Mouse (Mus musculus) neural tube, embryonic 15.5 days (tissue): Measurements from ENCODE around the gene Ghr. TPM values are rescaled to one million over a fixed set of nuclear protein-coding genes. Genes with fewer than 3 reads are reported as not detected.

Experiments used
- ATAC-seq: fragments of 200-750 bp; cut with Nextera tagmentation; 2 replicates; pipeline ENCODE4 v1.8.0; 2017; ENCODE audit warnings: mild to moderate bottlenecking, moderate TSS enrichment, moderate library complexity; ENCODE audit not compliant: low FRiP score
- H3K27ac ChIP-seq: fragments of 300-500 bp; sonication (generic); replicated peaks from 2 replicates; pipeline ENCODE4 v1.5.1; 2015; ENCODE audit warnings: mild to moderate bottlenecking, inconsistent platforms
- H3K27me3 ChIP-seq: fragments of 300-500 bp; sonication (generic); replicated peaks from 2 replicates; pipeline ENCODE4 v1.6.1; 2015; ENCODE audit warnings: inconsistent platforms
- H3K36me3 ChIP-seq: fragments of 300-500 bp; sonication (generic); 2 replicates; pipeline ENCODE4 v1.6.1; 2015; ENCODE audit warnings: inconsistent platforms
- H3K4me1 ChIP-seq: fragments of 300-500 bp; sonication (generic); 2 replicates; pipeline ENCODE4 v1.6.1; 2015; ENCODE audit warnings: inconsistent platforms
- H3K4me2 ChIP-seq: fragments of 300-500 bp; sonication (generic); 2 replicates; pipeline ENCODE4 v1.6.1; 2015; ENCODE audit warnings: inconsistent platforms, mild to moderate bottlenecking, moderate library complexity
- H3K4me3 ChIP-seq: fragments of 300-500 bp; sonication (generic); replicated peaks from 2 replicates; pipeline ENCODE4 v1.5.1; 2015; ENCODE audit warnings: mild to moderate bottlenecking, inconsistent platforms
- H3K9ac ChIP-seq: fragments of 300-500 bp; sonication (generic); replicated peaks from 2 replicates; pipeline ENCODE4 v1.6.1; 2015; ENCODE audit warnings: mild to moderate bottlenecking, inconsistent platforms
- H3K9me3 ChIP-seq: fragments of 300-500 bp; sonication (generic); replicated peaks from 2 replicates; pipeline ENCODE4 v1.6.1; 2016; ENCODE audit warnings: inconsistent platforms
- WGBS: fragments of 180-500 bp; shearing (Covaris S2); methylation state at CpG from one replicate; pipeline ENCODE4 v1.1.7; 2015; ENCODE audit warnings: mixed read lengths; 5-methylcytosine and 5-hydroxymethylcytosine counted together
- polyA plus RNA-seq: library from polyadenylated mRNA; unstranded; fragments of >200 nt; fragmentation: Nextera tagmentation; extraction: Ambion mirVana; gene quantifications from 2 replicates; pipeline ENCODE4 v1.2.1, GENCODE M21; 2015

Ghr gene
- polyA plus RNA-seq, 1 experiment from 2014 or later = 10.9 TPM

GRCm38 (mm10) chr15:3581337-3581736 lies 2.0 kb downstream of the Ghr start:
- Histone ChIP-seq H3K9ac (peak overlapping the region; percentile 40; the same call in 1 of the 2 replicates), H3K36me3 (no peaks in the 10 kb centered on the region), H3K27ac (no peak overlapping the region; the same call in 1 of the 2 replicates), H3K4me2 (peak overlapping the region; percentile 85), H3K4me3 (peak overlapping the region; percentile 79), H3K9me3 (no peaks in the 10 kb centered on the region), H3K27me3 (no peaks in the 10 kb centered on the region), H3K4me1 (peaks cover 21% of the 10 kb centered on the region)
- ATAC-seq = no peak
- 57% methylated on average over 3 of the region's 3 CpGs for WGBS

GRCm38 (mm10) chr15:3580216-3580615 lies 3.1 kb downstream of the Ghr start:
- Histone ChIP-seq H3K27ac (no peak overlapping the region), H3K4me2 (0 out of 2 replicates have a peak overlapping the region, but pooled peaks have one; percentile 34), H3K4me3 (no peak overlapping the region), H3K36me3 (no peaks in the 10 kb centered on the region), H3K4me1 (peaks cover 21% of the 10 kb centered on the region), H3K27me3 (no peaks in the 10 kb centered on the region), H3K9me3 (no peaks in the 10 kb centered on the region), H3K9ac (no peak overlapping the region)
- whole genome bisulfite sequencing = 47% methylated on average over 2 of the region's 2 CpGs
- no peak for ATAC-seq

- 67% methylated on average over 5 of the region's 5 CpGs for WGBS
- no peak overlapping the region for H3K4me3 ChIP-seq
- ATAC-seq = no peak
- no peaks in the 10 kb centered on the region for H3K9me3 ChIP-seq
- no peak overlapping the region for H3K4me2 ChIP-seq
- H3K36me3 ChIP-seq = no peaks in the 10 kb centered on the region
- H3K4me1 ChIP-seq = peaks cover 21% of the 10 kb centered on the region
- no peak overlapping the region for H3K27ac ChIP-seq
- no peaks in the 10 kb centered on the region for H3K27me3 ChIP-seq
- no peak overlapping the region for H3K9ac ChIP-seq
Measured at GRCm38 (mm10) chr15:3578286-3578980, 4.9 kb downstream of the Ghr start.

GRCm38 (mm10) chr15:3569178-3569903 lies 14.0 kb downstream of the Ghr start:
- H3K36me3 ChIP-seq = no peaks in the 10 kb centered on the region
- H3K27ac ChIP-seq = no peak overlapping the region
- H3K4me1 ChIP-seq = no peaks in the 10 kb centered on the region
- H3K4me3 ChIP-seq = no peak overlapping the region
- WGBS = 92% methylated on average over 2 of the region's 2 CpGs
- no peak for ATAC-seq
- no peaks in the 10 kb centered on the region for H3K27me3 ChIP-seq
- no peak overlapping the region for H3K9ac ChIP-seq
- no peak overlapping the region for H3K4me2 ChIP-seq
- H3K9me3 ChIP-seq = no peaks in the 10 kb centered on the region

- no peaks in the 10 kb centered on the region for H3K9me3 ChIP-seq
- WGBS = 76% methylated on average over 4 of the region's 4 CpGs
- no peak for ATAC-seq
Measured at GRCm38 (mm10) chr15:3564570-3564969, 18.7 kb downstream of the Ghr start.

GRCm38 (mm10) chr15:3563929-3564516 lies 19.3 kb downstream of the Ghr start:
- WGBS = 64% methylated on average over 7 of the region's 7 CpGs
- no peak overlapping the region for H3K4me2 ChIP-seq
- no peak for ATAC-seq

More at GRCm38 (mm10) chr15:3564570-3564969, 18.7 kb downstream of the Ghr start:
- H3K4me2 ChIP-seq = no peak overlapping the region
- H3K27me3 ChIP-seq = no peaks in the 10 kb centered on the region
- H3K9ac ChIP-seq = no peak overlapping the region
- H3K36me3 ChIP-seq = no peaks in the 10 kb centered on the region
- H3K4me1 ChIP-seq = no peaks in the 10 kb centered on the region
- H3K27ac ChIP-seq = no peak overlapping the region
- H3K4me3 ChIP-seq = no peak overlapping the region

GRCm38 (mm10) chr15:3563473-3563872 lies 19.8 kb downstream of the Ghr start:
- 86% methylated on average over 1 of the region's 1 CpGs for WGBS
- H3K36me3 ChIP-seq = no peaks in the 10 kb centered on the region
- H3K9me3 ChIP-seq = no peaks in the 10 kb centered on the region
- ATAC-seq = no peak
- no peak overlapping the region for H3K4me3 ChIP-seq
- H3K27ac ChIP-seq = no peak overlapping the region
- no peak overlapping the region for H3K4me2 ChIP-seq
- H3K9ac ChIP-seq = no peak overlapping the region
- H3K27me3 ChIP-seq = no peaks in the 10 kb centered on the region
- H3K4me1 ChIP-seq = no peaks in the 10 kb centered on the region

More at GRCm38 (mm10) chr15:3563929-3564516, 19.3 kb downstream of the Ghr start:
- no peak overlapping the region for H3K27ac ChIP-seq
- H3K9ac ChIP-seq = no peak overlapping the region
- no peak overlapping the region for H3K4me3 ChIP-seq
- H3K27me3 ChIP-seq = no peaks in the 10 kb centered on the region
- H3K9me3 ChIP-seq = no peaks in the 10 kb centered on the region
- no peaks in the 10 kb centered on the region for H3K4me1 ChIP-seq
- H3K36me3 ChIP-seq = no peaks in the 10 kb centered on the region

GRCm38 (mm10) chr15:3558524-3558923 lies 24.8 kb downstream of the Ghr start:
- Histone ChIP-seq H3K9me3 (no peaks in the 10 kb centered on the region), H3K27ac (no peak overlapping the region), H3K4me1 (no peaks in the 10 kb centered on the region), H3K4me2 (no peak overlapping the region), H3K27me3 (no peaks in the 10 kb centered on the region), H3K9ac (no peak overlapping the region), H3K36me3 (no peaks in the 10 kb centered on the region), H3K4me3 (no peak overlapping the region)
- WGBS = 95% methylated on average over 3 of the region's 3 CpGs
- ATAC-seq = no peak

- WGBS = 94% methylated on average over 2 of the region's 2 CpGs
- no peak overlapping the region for H3K27ac ChIP-seq
- H3K9ac ChIP-seq = no peak overlapping the region
- no peak for ATAC-seq
- no peaks in the 10 kb centered on the region for H3K36me3 ChIP-seq
- no peaks in the 10 kb centered on the region for H3K9me3 ChIP-seq
- no peak overlapping the region for H3K4me2 ChIP-seq
- H3K4me1 ChIP-seq = no peaks in the 10 kb centered on the region
- H3K4me3 ChIP-seq = no peak overlapping the region
- H3K27me3 ChIP-seq = no peaks in the 10 kb centered on the region
Measured at GRCm38 (mm10) chr15:3544289-3544688, 39.0 kb downstream of the Ghr start.

GRCm38 (mm10) chr15:3536309-3536900 lies 46.9 kb downstream of the Ghr start:
- no peak for ATAC-seq
- no peaks in the 10 kb centered on the region for H3K9me3 ChIP-seq
- no peak overlapping the region for H3K4me2 ChIP-seq
- H3K36me3 ChIP-seq = no peaks in the 10 kb centered on the region
- H3K9ac ChIP-seq = no peak overlapping the region
- no peak overlapping the region; the same call in 1 of the 2 replicates for H3K27ac ChIP-seq
- no peaks in the 10 kb centered on the region for H3K4me1 ChIP-seq
- no peak overlapping the region for H3K4me3 ChIP-seq
- WGBS = 67% methylated on average over 3 of the region's 3 CpGs
- no peaks in the 10 kb centered on the region for H3K27me3 ChIP-seq

GRCm38 (mm10) chr15:3514027-3514426 lies 69.3 kb downstream of the Ghr start:
- Histone ChIP-seq H3K4me2 (no peak overlapping the region), H3K36me3 (no peaks in the 10 kb centered on the region), H3K9ac (no peak overlapping the region), H3K4me1 (no peaks in the 10 kb centered on the region), H3K27me3 (no peaks in the 10 kb centered on the region), H3K27ac (no peak overlapping the region), H3K9me3 (no peaks in the 10 kb centered on the region), H3K4me3 (no peak overlapping the region)
- no peak for ATAC-seq
- 97% methylated on average over 1 of the region's 1 CpGs for WGBS
